8 mouse cellular contexts compared by ENCODE assay signal in the genomic region with DNA sequence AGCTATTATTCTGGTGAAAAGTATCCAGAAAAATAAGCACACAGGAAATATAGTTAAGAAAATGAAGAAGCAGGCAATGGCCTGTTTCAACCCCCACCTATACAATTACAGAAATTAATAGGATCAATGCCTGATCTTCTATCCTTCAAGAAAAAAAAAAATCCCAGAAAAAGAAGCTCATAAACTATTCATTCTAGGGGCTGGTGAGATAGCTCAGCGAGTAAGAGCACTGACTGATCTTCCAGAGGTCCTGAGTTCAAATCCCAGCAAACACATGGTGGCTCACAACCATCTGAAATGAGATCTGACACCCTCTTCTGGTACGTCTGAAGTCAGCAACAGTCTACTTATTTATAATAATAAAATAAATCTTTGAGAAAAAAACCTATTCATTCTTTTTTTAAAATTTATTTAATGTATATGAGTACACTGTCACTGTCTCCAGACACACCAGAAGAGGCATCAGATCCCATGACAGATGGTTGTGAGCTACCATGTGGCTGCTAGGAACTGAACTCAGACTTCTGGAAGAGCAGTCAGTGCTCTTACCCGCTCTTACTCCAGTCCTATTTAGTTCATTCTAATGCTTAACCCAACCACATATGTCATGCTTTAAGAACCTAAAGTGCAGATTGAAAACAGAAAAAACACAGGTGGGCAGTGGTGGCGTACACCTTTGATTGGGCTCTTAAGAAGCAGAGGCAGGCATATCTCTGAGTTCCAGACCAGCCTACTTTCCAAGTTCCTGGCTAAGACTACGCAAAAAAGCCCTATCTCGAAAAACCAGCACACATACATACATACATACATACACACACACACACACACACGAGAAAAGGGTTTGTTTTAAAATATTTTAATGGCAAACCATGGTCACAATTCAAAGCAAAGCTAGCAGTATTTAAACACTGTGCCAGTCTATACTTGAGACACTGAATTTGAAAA. TPM values are rescaled to one million over a fixed set of nuclear protein-coding genes. Genes with fewer than 3 reads are reported as not detected.
DNase-seq lines count a peak whose midpoint lies in the region; ATAC-seq lines count a peak whose summit lies in the region.

No protein-coding gene starts in this region.

- H3K9ac ChIP-seq in heart, embryonic 13.5 days = peak overlapping the region; percentile 87
- no peak overlapping the region for H3K9ac ChIP-seq in forebrain, embryonic 16.5 days (replicated peaks; ENCODE audit: low read depth, low read length)
- peak overlapping the region; percentile 10; the same call in 1 of the 2 replicates for H3K9ac ChIP-seq in liver, embryonic 16.5 days (ENCODE audit: low read depth, low read length)

- peaks cover 21% of the 10 kb centered on the region for H3K36me3 ChIP-seq in heart, embryonic 13.5 days
- peaks cover 4% of the 10 kb centered on the region; the same call in 1 of the 2 replicates for H3K36me3 ChIP-seq in forebrain, embryonic 16.5 days (ENCODE audit: control insufficient read depth, insufficient read depth)
- no peaks in the 10 kb centered on the region for H3K36me3 ChIP-seq in liver, embryonic 16.5 days (ENCODE audit: control insufficient read depth, insufficient read depth)

- H3K27me3 ChIP-seq in heart, embryonic 13.5 days (replicated peaks) = no peaks in the 10 kb centered on the region
- H3K27me3 ChIP-seq in forebrain, embryonic 16.5 days (replicated peaks; ENCODE audit: control insufficient read depth, insufficient read depth, low read length) = no peaks in the 10 kb centered on the region
- H3K27me3 ChIP-seq in liver, embryonic 16.5 days (ENCODE audit: control insufficient read depth, insufficient read depth, low read depth, low read length) = no peaks in the 10 kb centered on the region

- peak overlapping the region; percentile 69 for H3K4me3 ChIP-seq in heart, embryonic 13.5 days
- H3K4me3 ChIP-seq in forebrain, embryonic 16.5 days (replicated peaks; ENCODE audit: low read length) = peak overlapping the region; percentile 25
- H3K4me3 ChIP-seq in liver, embryonic 16.5 days (ENCODE audit: low read depth, low read length) = peak overlapping the region; percentile 92

- WGBS in heart, embryonic 13.5 days = 58% methylated on average over 7 of the region's 7 CpGs
- WGBS in forebrain, embryonic 16.5 days = 73% methylated on average over 7 of the region's 7 CpGs
- WGBS in liver, embryonic 16.5 days (ENCODE audit: insufficient replicate concordance) = 35% methylated on average over 7 of the region's 7 CpGs

- no peak overlapping the region for H3K27ac ChIP-seq in heart, embryonic 13.5 days (replicated peaks)
- H3K27ac ChIP-seq in forebrain, embryonic 16.5 days (ENCODE audit: low read length) = no peak overlapping the region
- peak overlapping the region; percentile 85 for H3K27ac ChIP-seq in liver, embryonic 16.5 days (ENCODE audit: low read length)

- intact Hi-C loops in heart, postnatal 36 days (cut with DNase I) = no loop called here

- H3K9me3 ChIP-seq in heart, embryonic 13.5 days = no peaks in the 10 kb centered on the region
- H3K9me3 ChIP-seq in forebrain, embryonic 16.5 days (ENCODE audit: control insufficient read depth, low read length) = no peaks in the 10 kb centered on the region
- no peaks in the 10 kb centered on the region for H3K9me3 ChIP-seq in liver, embryonic 16.5 days (replicated peaks; ENCODE audit: control insufficient read depth, low read length)

- H3K4me2 ChIP-seq in heart, embryonic 13.5 days = peak overlapping the region; percentile 68
- H3K4me2 ChIP-seq in forebrain, embryonic 16.5 days (ENCODE audit: low read length) = peak overlapping the region; percentile 51
- H3K4me2 ChIP-seq in liver, embryonic 16.5 days (ENCODE audit: low read depth, low read length) = peak overlapping the region; percentile 74

- no peak for ATAC-seq in heart, embryonic 13.5 days (ENCODE audit: extremely low read depth, insufficient number of reproducible peaks, low FRiP score, low TSS enrichment)
- no peak for ATAC-seq in forebrain, embryonic 16.5 days
- peak; percentile 34 for ATAC-seq in liver, embryonic 16.5 days (ENCODE audit: low read depth)
- ATAC-seq in activated CD4-positive, CD25-positive, alpha-beta regulatory T cell, adult 4 months = no peak
- ATAC-seq in monocyte, adult 5-6 weeks (replicated peaks; ENCODE audit: insufficient number of reproducible peaks, low FRiP score, low TSS enrichment, poor library complexity, severe bottlenecking) = no peak

- H3K4me1 ChIP-seq in heart, embryonic 13.5 days = peaks cover 20% of the 10 kb centered on the region
- peaks cover 15% of the 10 kb centered on the region for H3K4me1 ChIP-seq in forebrain, embryonic 16.5 days (replicated peaks; ENCODE audit: control insufficient read depth, insufficient read depth, low read length)
- peaks cover 15% of the 10 kb centered on the region for H3K4me1 ChIP-seq in liver, embryonic 16.5 days (ENCODE audit: control insufficient read depth, low read depth, low read length)

- no peak for DNase-seq in heart, postnatal 36 days
- DNase-seq in Muller cell, postnatal 12 days (ENCODE audit: inconsistent ontology term) = peak; percentile 14
- DNase-seq in urinary bladder, adult 18-20 months (ENCODE audit: low spot score in 2 of 2) = no peak

RNA-seq across cellular contexts. Expression of a gene that starts 1.6 kb away (rescaled TPM):
- 29.3 and 33.0 TPM in 2 replicates for polyA plus RNA-seq in heart, embryonic 13.5 days (2015; fragmentation: Nextera tagmentation; extraction: Ambion mirVana)
- 10 to 100 TPM; 64.4 to 65.0 TPM for total RNA-seq in heart, postnatal 36 days (2021)
- polyA plus RNA-seq in forebrain, embryonic 16.5 days (2015; fragmentation: Nextera tagmentation; extraction: Ambion mirVana) = 94.7 and 97.3 TPM in 2 replicates
- polyA plus RNA-seq in liver, embryonic 16.5 days (2015; fragmentation: Nextera tagmentation; extraction: Ambion mirVana) = 10.9 and 13.3 TPM in 2 replicates
- polyA plus RNA-seq in activated CD4-positive, CD25-positive, alpha-beta regulatory T cell, adult 4 months (2017; shearing (Covaris generic)) = 10 to 100 TPM; 29.8 to 47.4 TPM
- 41.3 to 101 TPM (median 45.1 TPM) in 3 replicates for total RNA-seq in monocyte, adult 5-6 weeks (2017)

RNA-seq across cellular contexts. Expression of a gene that starts 48.0 kb away (rescaled TPM):
- 0.55 and 0.56 TPM in 2 replicates for polyA plus RNA-seq in heart, embryonic 13.5 days (2015; fragmentation: Nextera tagmentation; extraction: Ambion mirVana)
- under 1 TPM; 0.41 to 0.58 TPM for total RNA-seq in heart, postnatal 36 days (2021)
- 0.47 and 0.85 TPM in 2 replicates for polyA plus RNA-seq in forebrain, embryonic 16.5 days (2015; fragmentation: Nextera tagmentation; extraction: Ambion mirVana)
- 0.42 and 0.55 TPM in 2 replicates for polyA plus RNA-seq in liver, embryonic 16.5 days (2015; fragmentation: Nextera tagmentation; extraction: Ambion mirVana)
- polyA plus RNA-seq in activated CD4-positive, CD25-positive, alpha-beta regulatory T cell, adult 4 months (2017; shearing (Covaris generic)) = 1 to 10 TPM in 1 of 2 experiments, under 1 TPM in 1; 0.60 to 2.5 TPM
- 0.43 to 1.9 TPM in 2 of 3 replicates, not detected in the other for total RNA-seq in monocyte, adult 5-6 weeks (2017)

Comparison
In these comparisons a context has a peak if more than half of its experiments do, and no peak if none do; other contexts are left out.
1. H3K4me3 ChIP-seq: peak in every context shown above with its lines; median percentile 92 in liver, embryonic 16.5 days; 69 in heart, embryonic 13.5 days; 25 in forebrain, embryonic 16.5 days.